Mouse (Mus musculus) hindbrain, embryonic 16.5 days (tissue): ENCODE data around the gene Fubp1. TPM values are rescaled to one million over a fixed set of nuclear protein-coding genes. Genes with fewer than 3 reads are reported as not detected.

Experiments
- ATAC-seq: fragments of 200-750 bp; cut with Nextera tagmentation; 2 replicates; pipeline ENCODE4 v1.8.0; 2017; ENCODE audit warnings: moderate TSS enrichment, moderate library complexity
- H3K27ac ChIP-seq: fragments of 300-500 bp; sonication (generic); 2 replicates; pipeline ENCODE4 v1.5.1; 2014; ENCODE audit warnings: low read depth, mild to moderate bottlenecking, control low read depth, low read length, moderate library complexity
- H3K27me3 ChIP-seq: fragments of 300-500 bp; sonication (generic); replicated peaks from 2 replicates; pipeline ENCODE4 v1.6.1; 2014; ENCODE audit warnings: low read length; ENCODE audit not compliant: control insufficient read depth, insufficient read depth
- H3K36me3 ChIP-seq: fragments of 300-500 bp; sonication (generic); 2 replicates; pipeline ENCODE4 v1.6.1; 2014; ENCODE audit warnings: mild to moderate bottlenecking, low read length, moderate library complexity, mixed read lengths; ENCODE audit not compliant: control insufficient read depth, insufficient read depth
- H3K4me1 ChIP-seq: fragments of 300-500 bp; sonication (generic); 2 replicates; pipeline ENCODE4 v1.6.1; 2014; ENCODE audit warnings: low read depth, low read length; ENCODE audit not compliant: control insufficient read depth, insufficient read depth
- H3K4me2 ChIP-seq: fragments of 300-500 bp; sonication (generic); 2 replicates; pipeline ENCODE4 v1.6.1; 2014; ENCODE audit warnings: mild to moderate bottlenecking, low read length, control low read depth, moderate library complexity
- H3K4me3 ChIP-seq: fragments of 300-500 bp; sonication (generic); 2 replicates; pipeline ENCODE4 v1.5.1; 2014; ENCODE audit warnings: mild to moderate bottlenecking, low read length, control low read depth, moderate library complexity
- H3K9ac ChIP-seq: fragments of 300-500 bp; sonication (generic); 2 replicates; pipeline ENCODE4 v1.6.1; 2014; ENCODE audit warnings: low read depth, mild to moderate bottlenecking, control low read depth, low read length, moderate library complexity
- H3K9me3 ChIP-seq: fragments of 300-500 bp; sonication (generic); 2 replicates; pipeline ENCODE4 v1.6.1; 2014; ENCODE audit warnings: mild to moderate bottlenecking, low read length, moderate library complexity; ENCODE audit not compliant: control insufficient read depth
- WGBS: fragments of 180-500 bp; shearing (Covaris S2); extraction: QIAGEN DNeasy Blood & Tissue Kit; methylation state at CpG from one replicate; pipeline ENCODE4 v1.1.7; 2014; 5-methylcytosine and 5-hydroxymethylcytosine counted together
- polyA plus RNA-seq: library from polyadenylated mRNA; unstranded; fragments of >200 nt; fragmentation: Nextera tagmentation; extraction: Ambion mirVana; gene quantifications from 2 replicates; pipeline ENCODE4 v1.2.1, GENCODE M21; 2015

Gene Fubp1
- polyA plus RNA-seq, 1 experiment from 2014 or later: 168 TPM

GRCm38 (mm10) chr3:152201651-152202050 is 8.6 kb upstream of the Fubp1 start:
- H3K9ac ChIP-seq: no peak overlapping the region

GRCm38 (mm10) chr3:152202942-152203341 is 7.3 kb upstream of the Fubp1 start:
- ATAC-seq: no peak
- no peaks in the 10 kb centered on the region for H3K27me3 ChIP-seq
- no peaks in the 10 kb centered on the region for H3K9me3 ChIP-seq
- H3K27ac ChIP-seq: no peak overlapping the region
- no peaks in the 10 kb centered on the region for H3K36me3 ChIP-seq
- H3K9ac ChIP-seq: no peak overlapping the region
- H3K4me2 ChIP-seq: no peak overlapping the region
- no peak overlapping the region for H3K4me3 ChIP-seq
- H3K4me1 ChIP-seq: no peaks in the 10 kb centered on the region

More at GRCm38 (mm10) chr3:152201651-152202050, 8.6 kb upstream of the Fubp1 start:
- no peak overlapping the region for H3K27ac ChIP-seq
- H3K27me3 ChIP-seq: no peaks in the 10 kb centered on the region
- H3K4me2 ChIP-seq: no peak overlapping the region
- H3K4me3 ChIP-seq: no peak overlapping the region
- H3K9me3 ChIP-seq: no peaks in the 10 kb centered on the region
- WGBS: 74% methylated on average over 2 of the region's 2 CpGs
- no peak for ATAC-seq
- H3K4me1 ChIP-seq: no peaks in the 10 kb centered on the region
- no peaks in the 10 kb centered on the region for H3K36me3 ChIP-seq

- WGBS: 92% methylated on average over 6 of the region's 6 CpGs
- no peaks in the 10 kb centered on the region for H3K27me3 ChIP-seq
- H3K4me1 ChIP-seq: no peaks in the 10 kb centered on the region
- H3K36me3 ChIP-seq: no peaks in the 10 kb centered on the region
- no peak overlapping the region for H3K27ac ChIP-seq
- H3K9ac ChIP-seq: no peak overlapping the region
- H3K9me3 ChIP-seq: no peaks in the 10 kb centered on the region
- ATAC-seq: no peak
- H3K4me2 ChIP-seq: no peak overlapping the region
- H3K4me3 ChIP-seq: no peak overlapping the region
Measured at GRCm38 (mm10) chr3:152203411-152203810, 6.8 kb upstream of the Fubp1 start.

- ATAC-seq: no peak
- Histone ChIP-seq H3K36me3 (no peaks in the 10 kb centered on the region), H3K4me3 (no peak overlapping the region), H3K4me1 (peaks cover 1% of the 10 kb centered on the region), H3K4me2 (no peak overlapping the region), H3K9ac (no peak overlapping the region), H3K9me3 (no peaks in the 10 kb centered on the region), H3K27me3 (no peaks in the 10 kb centered on the region), H3K27ac (no peak overlapping the region)
- 67% methylated on average over 3 of the region's 3 CpGs for WGBS
Measured at GRCm38 (mm10) chr3:152203996-152204395, 6.2 kb upstream of the Fubp1 start.

GRCm38 (mm10) chr3:152204577-152204976 is 5.6 kb upstream of the Fubp1 start:
- Histone ChIP-seq H3K9ac (no peak overlapping the region), H3K36me3 (no peaks in the 10 kb centered on the region), H3K27me3 (no peaks in the 10 kb centered on the region), H3K4me3 (no peak overlapping the region), H3K4me2 (no peak overlapping the region), H3K9me3 (no peaks in the 10 kb centered on the region), H3K4me1 (peaks cover 3% of the 10 kb centered on the region), H3K27ac (no peak overlapping the region)
- ATAC-seq: no peak
- 93% methylated on average over 3 of the region's 3 CpGs for WGBS

- Histone ChIP-seq H3K9me3 (no peaks in the 10 kb centered on the region), H3K4me3 (no peak overlapping the region), H3K27me3 (no peaks in the 10 kb centered on the region), H3K9ac (no peak overlapping the region), H3K36me3 (no peaks in the 10 kb centered on the region), H3K4me2 (no peak overlapping the region), H3K27ac (no peak overlapping the region), H3K4me1 (peaks cover 7% of the 10 kb centered on the region)
- no peak for ATAC-seq
- WGBS: 95% methylated on average over 4 of the region's 4 CpGs
Measured at GRCm38 (mm10) chr3:152207156-152207555, 3.1 kb upstream of the Fubp1 start.

GRCm38 (mm10) chr3:152208096-152208885 is 1.9 kb upstream of the Fubp1 start:
- no peak overlapping the region for H3K9ac ChIP-seq
- 94% methylated on average over 7 of the region's 7 CpGs for WGBS

GRCm38 (mm10) chr3:152209177-152209966 is 850 bp upstream of the Fubp1 start:
- peak overlapping the region; percentile 77 for H3K4me2 ChIP-seq
- H3K27me3 ChIP-seq: no peaks in the 10 kb centered on the region
- H3K36me3 ChIP-seq: no peaks in the 10 kb centered on the region
- ATAC-seq: peak; percentile 44
- H3K9me3 ChIP-seq: no peaks in the 10 kb centered on the region
- peaks cover 21% of the 10 kb centered on the region for H3K4me1 ChIP-seq
- peak overlapping the region; percentile 95 for H3K4me3 ChIP-seq
- 6% methylated on average over 25 of the region's 25 CpGs for WGBS
- H3K27ac ChIP-seq: peak overlapping the region; percentile 99
- peak overlapping the region; percentile 98 for H3K9ac ChIP-seq

More at GRCm38 (mm10) chr3:152208096-152208885, 1.9 kb upstream of the Fubp1 start:
- Histone ChIP-seq H3K9me3 (no peaks in the 10 kb centered on the region), H3K27me3 (no peaks in the 10 kb centered on the region), H3K4me1 (peaks cover 18% of the 10 kb centered on the region), H3K4me2 (no peak overlapping the region), H3K36me3 (no peaks in the 10 kb centered on the region), H3K4me3 (no peak overlapping the region), H3K27ac (no peak overlapping the region)
- no peak for ATAC-seq

- Histone ChIP-seq H3K9me3 (no peaks in the 10 kb centered on the region), H3K4me1 (peaks cover 24% of the 10 kb centered on the region), H3K9ac (peak overlapping the region; percentile 100), H3K36me3 (no peaks in the 10 kb centered on the region), H3K4me3 (peak overlapping the region; percentile 95), H3K27ac (peak overlapping the region; percentile 99), H3K27me3 (no peaks in the 10 kb centered on the region), H3K4me2 (peak overlapping the region; percentile 95)
- WGBS: 1% methylated on average over 48 of the region's 68 CpGs
- ATAC-seq: peak; percentile 64
Measured at GRCm38 (mm10) chr3:152210728-152211391, 638 bp downstream of the Fubp1 start.
